Mouse (Mus musculus): ENCODE results near the gene Abca3. TPM values are rescaled to one million over a fixed set of nuclear protein-coding genes. Genes with fewer than 3 reads are reported as not detected.
A peak's percentile ranks its signal among the peaks of the same experiment; 100 is the strongest.

Gene Abca3
- total and polyA plus RNA-seq, 2 experiments from 2014 or later: 4.4 to 14.8 TPM

DNA sequence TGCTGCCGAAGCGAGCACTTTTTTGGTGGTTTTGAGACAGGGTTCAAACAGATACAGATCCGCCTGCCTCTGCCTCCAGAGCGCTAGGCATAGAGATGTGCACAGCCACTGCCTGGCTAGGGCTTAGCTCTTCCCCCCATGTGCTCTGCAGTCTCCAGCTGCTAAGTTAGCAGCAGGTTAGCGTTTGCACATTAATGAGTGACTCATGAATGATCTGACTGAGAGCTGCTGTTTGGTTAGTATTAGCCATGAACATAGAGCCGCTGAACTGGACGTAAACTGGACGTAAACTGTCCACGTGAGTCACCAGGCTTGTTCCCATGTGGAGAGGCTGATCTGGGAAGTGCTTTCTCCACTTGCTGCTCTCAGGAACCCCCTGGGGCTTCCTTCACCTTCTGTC is 10.8 kb downstream of the Abca3 start:
- Histone ChIP-seq H3K4me2 (ENCODE audit: low read depth, low read length) (no peak overlapping the region), H3K4me3 (ENCODE audit: low read depth, low read length) (no peak overlapping the region), H3K9ac (replicated peaks; ENCODE audit: low read depth, low read length) (no peak overlapping the region), H3K27ac (ENCODE audit: low read depth) (no peak overlapping the region), H3K36me3 (replicated peaks; ENCODE audit: control insufficient read depth, insufficient read depth, low read length) (peaks cover 15% of the 10 kb centered on the region), H3K9me3 (replicated peaks; ENCODE audit: control insufficient read depth, low read length) (no peaks in the 10 kb centered on the region), H3K4me1 (ENCODE audit: control insufficient read depth, insufficient read depth) (no peaks in the 10 kb centered on the region), H3K27me3 (ENCODE audit: control insufficient read depth, insufficient read depth, low read length) (no peaks in the 10 kb centered on the region)
- no peak for ATAC-seq (ENCODE audit: insufficient read depth, low read depth)
- TF ChIP-seq EP300 (IDR thresholded peaks at IDR 0.05; ENCODE audit: low read depth): no peak
- no peak for TF ChIP-seq CTCF (IDR thresholded peaks at IDR 0.05; ENCODE audit: low read depth)
- WGBS: 79% methylated on average over 9 of the region's 9 CpGs
- no peak for DNase-seq (ENCODE audit: low spot score)

DNA sequence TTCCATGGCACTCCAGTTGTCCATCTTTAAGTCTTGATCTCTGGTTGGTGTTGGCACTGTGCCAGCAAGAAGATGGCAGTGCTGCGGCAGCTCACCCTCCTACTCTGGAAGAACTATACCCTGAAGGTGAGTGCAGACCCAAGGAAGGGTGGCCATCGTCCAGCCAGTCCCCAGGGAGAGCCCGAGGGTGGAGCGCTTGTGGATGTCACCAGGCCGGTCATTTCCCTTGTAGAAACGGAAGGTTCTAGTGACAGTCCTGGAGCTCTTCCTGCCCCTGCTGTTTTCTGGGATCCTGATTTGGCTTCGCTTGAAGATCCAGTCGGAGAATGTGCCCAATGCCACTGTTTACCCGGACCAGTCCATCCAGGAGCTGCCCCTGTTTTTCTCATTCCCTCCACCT is 12.7 kb downstream of the Abca3 start:
- no peaks in the 10 kb centered on the region for H3K9me3 ChIP-seq (replicated peaks; ENCODE audit: control insufficient read depth, low read length)
- no peak overlapping the region for H3K9ac ChIP-seq (replicated peaks; ENCODE audit: low read depth, low read length)
- no peak overlapping the region for H3K27ac ChIP-seq (ENCODE audit: low read depth)
- H3K4me3 ChIP-seq (ENCODE audit: low read depth, low read length): no peak overlapping the region
- 88% methylated on average over 9 of the region's 9 CpGs for WGBS
- TF ChIP-seq CTCF (IDR thresholded peaks at IDR 0.05; ENCODE audit: low read depth): no peak
- TF ChIP-seq EP300 (IDR thresholded peaks at IDR 0.05; ENCODE audit: low read depth): no peak
- H3K36me3 ChIP-seq (replicated peaks; ENCODE audit: control insufficient read depth, insufficient read depth, low read length): peaks cover 21% of the 10 kb centered on the region
- DNase-seq (ENCODE audit: low spot score) (no peak), ATAC-seq (ENCODE audit: insufficient read depth, low read depth) (no peak)
- H3K4me2 ChIP-seq (ENCODE audit: low read depth, low read length): no peak overlapping the region
- H3K27me3 ChIP-seq (ENCODE audit: control insufficient read depth, insufficient read depth, low read length): no peaks in the 10 kb centered on the region
- no peaks in the 10 kb centered on the region for H3K4me1 ChIP-seq (ENCODE audit: control insufficient read depth, insufficient read depth)

GRCm38 (mm10) chr17:24365863-24366262 is 14.1 kb downstream of the Abca3 start:
- TF ChIP-seq EP300 (IDR thresholded peaks at IDR 0.05; ENCODE audit: low read depth) (no peak), CTCF (IDR thresholded peaks at IDR 0.05; ENCODE audit: low read depth) (no peak)
- Histone ChIP-seq H3K4me1 (ENCODE audit: control insufficient read depth, insufficient read depth) (no peaks in the 10 kb centered on the region), H3K4me2 (ENCODE audit: low read depth, low read length) (no peak overlapping the region), H3K4me3 (ENCODE audit: low read depth, low read length) (no peak overlapping the region), H3K9me3 (replicated peaks; ENCODE audit: control insufficient read depth, low read length) (no peaks in the 10 kb centered on the region), H3K27me3 (ENCODE audit: control insufficient read depth, insufficient read depth, low read length) (no peaks in the 10 kb centered on the region), H3K27ac (ENCODE audit: low read depth) (no peak overlapping the region), H3K36me3 (replicated peaks; ENCODE audit: control insufficient read depth, insufficient read depth, low read length) (peaks cover 21% of the 10 kb centered on the region), H3K9ac (replicated peaks; ENCODE audit: low read depth, low read length) (no peak overlapping the region)
- ATAC-seq (ENCODE audit: insufficient read depth, low read depth): no peak
- no peak for DNase-seq (ENCODE audit: low spot score)
- 51% methylated on average over 13 of the region's 13 CpGs for WGBS

- 77% methylated on average over 4 of the region's 5 CpGs for WGBS
- no peaks in the 10 kb centered on the region for H3K27me3 ChIP-seq (ENCODE audit: control insufficient read depth, insufficient read depth, low read length)
- peak; percentile 57; the same call in 1 of the 2 replicates for ATAC-seq (ENCODE audit: insufficient read depth, low read depth)
- H3K36me3 ChIP-seq (replicated peaks; ENCODE audit: control insufficient read depth, insufficient read depth, low read length): peaks cover 24% of the 10 kb centered on the region; the same call in 1 of the 2 replicates
- no peak overlapping the region for H3K9ac ChIP-seq (replicated peaks; ENCODE audit: low read depth, low read length)
- peak; percentile 12 for DNase-seq (ENCODE audit: low spot score)
- H3K9me3 ChIP-seq (replicated peaks; ENCODE audit: control insufficient read depth, low read length): no peaks in the 10 kb centered on the region
- no peaks in the 10 kb centered on the region for H3K4me1 ChIP-seq (ENCODE audit: control insufficient read depth, insufficient read depth)
- TF ChIP-seq CTCF (IDR thresholded peaks at IDR 0.05; ENCODE audit: low read depth) (no peak), EP300 (IDR thresholded peaks at IDR 0.05; ENCODE audit: low read depth) (no peak)
- H3K4me2 ChIP-seq (ENCODE audit: low read depth, low read length): no peak overlapping the region
- H3K4me3 ChIP-seq (ENCODE audit: low read depth, low read length): no peak overlapping the region
- H3K27ac ChIP-seq (ENCODE audit: low read depth): no peak overlapping the region
Observed at GRCm38 (mm10) chr17:24375094-24375712, 23.5 kb downstream of the Abca3 start.

GRCm38 (mm10) chr17:24375886-24376285 is 24.1 kb downstream of the Abca3 start:
- Histone ChIP-seq H3K4me1 (ENCODE audit: control insufficient read depth, insufficient read depth) (no peaks in the 10 kb centered on the region), H3K27me3 (ENCODE audit: control insufficient read depth, insufficient read depth, low read length) (no peaks in the 10 kb centered on the region), H3K36me3 (replicated peaks; ENCODE audit: control insufficient read depth, insufficient read depth, low read length) (peaks cover 24% of the 10 kb centered on the region; the same call in 1 of the 2 replicates), H3K27ac (ENCODE audit: low read depth) (no peak overlapping the region), H3K9me3 (replicated peaks; ENCODE audit: control insufficient read depth, low read length) (no peaks in the 10 kb centered on the region), H3K4me2 (ENCODE audit: low read depth, low read length) (no peak overlapping the region), H3K4me3 (ENCODE audit: low read depth, low read length) (no peak overlapping the region), H3K9ac (replicated peaks; ENCODE audit: low read depth, low read length) (no peak overlapping the region)
- TF ChIP-seq EP300 (IDR thresholded peaks at IDR 0.05; ENCODE audit: low read depth) (no peak), CTCF (IDR thresholded peaks at IDR 0.05; ENCODE audit: low read depth) (no peak)
- no peak for ATAC-seq (ENCODE audit: insufficient read depth, low read depth)
- WGBS: 87% methylated on average over 6 of the region's 6 CpGs
- no peak for DNase-seq (ENCODE audit: low spot score)

DNA sequence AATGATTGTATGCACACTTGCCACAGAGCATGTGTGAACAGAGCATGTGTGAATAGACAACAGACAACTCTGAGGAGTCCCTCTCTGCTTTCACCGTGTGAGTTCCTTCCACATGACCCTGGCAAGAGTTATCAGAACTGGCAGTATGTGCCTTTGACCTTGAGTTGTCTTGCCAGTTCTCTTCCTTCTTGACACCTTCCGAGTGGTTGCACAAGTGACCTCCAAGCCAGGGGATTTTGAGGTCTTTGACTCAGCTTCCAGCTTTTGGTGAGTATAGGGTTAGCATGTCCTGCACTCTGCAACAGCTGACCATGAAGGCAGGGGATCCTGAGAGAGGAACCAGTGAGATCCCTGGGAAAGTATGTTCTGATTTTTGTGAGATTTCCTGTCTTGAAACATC is 26.7 kb downstream of the Abca3 start:
- H3K36me3 ChIP-seq (replicated peaks; ENCODE audit: control insufficient read depth, insufficient read depth, low read length): peaks cover 27% of the 10 kb centered on the region
- WGBS: 64% methylated on average over 2 of the region's 2 CpGs
- H3K4me1 ChIP-seq (ENCODE audit: control insufficient read depth, insufficient read depth): no peaks in the 10 kb centered on the region
- no peak overlapping the region for H3K4me3 ChIP-seq (ENCODE audit: low read depth, low read length)
- H3K27me3 ChIP-seq (ENCODE audit: control insufficient read depth, insufficient read depth, low read length): no peaks in the 10 kb centered on the region
- H3K9me3 ChIP-seq (replicated peaks; ENCODE audit: control insufficient read depth, low read length): no peaks in the 10 kb centered on the region
- ATAC-seq (ENCODE audit: insufficient read depth, low read depth) (no peak), DNase-seq (ENCODE audit: low spot score) (no peak)
- no peak overlapping the region for H3K4me2 ChIP-seq (ENCODE audit: low read depth, low read length)
- H3K27ac ChIP-seq (ENCODE audit: low read depth): no peak overlapping the region
- no peak overlapping the region for H3K9ac ChIP-seq (replicated peaks; ENCODE audit: low read depth, low read length)
- TF ChIP-seq EP300 (IDR thresholded peaks at IDR 0.05; ENCODE audit: low read depth) (no peak), CTCF (IDR thresholded peaks at IDR 0.05; ENCODE audit: low read depth) (no peak)
